Mouse (Mus musculus): ENCODE data around the gene Fer.

GRCm38 (mm10) chr17:63935408-63935807, 72.5 kb downstream of the Fer start:
- TF ChIP-seq CTCF (IDR thresholded peaks at IDR 0.05) = no peak
- no peak for TF ChIP-seq EP300 (IDR thresholded peaks at IDR 0.05)

All from lung, postnatal 0 days (tissue).